Mouse (Mus musculus) adrenal gland, postnatal 14 days (tissue): Measurements from ENCODE around the gene Tshz2. TPM values are rescaled to one million over a fixed set of nuclear protein-coding genes. Genes with fewer than 3 reads are reported as not detected.
A peak's percentile ranks its signal among the peaks of the same experiment; 100 is the strongest.

Experiments used
- DNase-seq: peaks from one replicate; pipeline ENCODE4 v3.0.0; 2021; ENCODE audit warnings: mixed read lengths
- total RNA-seq: library from RNA; stranded (reverse); gene quantifications from 2 replicates; pipeline ENCODE4 v1.2.3, GENCODE M21; 2021

Gene Tshz2
- total RNA-seq, 1 experiment from 2014 or later, result 49.7 TPM

- peak; percentile 74 for DNase-seq
Measured at GRCm38 (mm10) chr2:169699862-169700511, 67.2 kb downstream of the Tshz2 start.

- DNase-seq, result no peak
Measured at GRCm38 (mm10) chr2:169702725-169703486, 70.1 kb downstream of the Tshz2 start.

GRCm38 (mm10) chr2:169721793-169722326, 89.0 kb downstream of the Tshz2 start:
- no peak for DNase-seq

- DNase-seq, result peak; percentile 21
Measured at GRCm38 (mm10) chr2:169722341-169722740, 89.5 kb downstream of the Tshz2 start.

GRCm38 (mm10) chr2:169723645-169724462, 91.0 kb downstream of the Tshz2 start:
- DNase-seq, result peak; percentile 39

GRCm38 (mm10) chr2:169728651-169729280, 96.0 kb downstream of the Tshz2 start:
- no peak for DNase-seq

GRCm38 (mm10) chr2:169730551-169730996, 97.8 kb downstream of the Tshz2 start:
- peak; percentile 76 for DNase-seq

- DNase-seq, result no peak
Measured at GRCm38 (mm10) chr2:169734053-169734452, 101.2 kb downstream of the Tshz2 start.

- DNase-seq, result no peak
Measured at GRCm38 (mm10) chr2:169735475-169736406, 102.9 kb downstream of the Tshz2 start.

- DNase-seq, result no peak
Measured at GRCm38 (mm10) chr2:169740996-169741395, 108.2 kb downstream of the Tshz2 start.

- no peak for DNase-seq
Measured at GRCm38 (mm10) chr2:169742791-169743190, 110.0 kb downstream of the Tshz2 start.

- DNase-seq, result no peak
Measured at GRCm38 (mm10) chr2:169743294-169743693, 110.5 kb downstream of the Tshz2 start.

- DNase-seq, result no peak
Measured at GRCm38 (mm10) chr2:169743910-169744309, 111.1 kb downstream of the Tshz2 start.

- no peak for DNase-seq
Measured at GRCm38 (mm10) chr2:169747114-169747642, 114.4 kb downstream of the Tshz2 start.

GRCm38 (mm10) chr2:169749331-169749945, 116.6 kb downstream of the Tshz2 start:
- peak; percentile 24 for DNase-seq

- DNase-seq, result peak; percentile 65
Measured at GRCm38 (mm10) chr2:169750574-169751491, 118.0 kb downstream of the Tshz2 start.

GRCm38 (mm10) chr2:169752126-169752525, 119.3 kb downstream of the Tshz2 start:
- no peak for DNase-seq

- DNase-seq, result no peak
Measured at GRCm38 (mm10) chr2:169753432-169753831, 120.6 kb downstream of the Tshz2 start.

- DNase-seq, result no peak
Measured at GRCm38 (mm10) chr2:169755091-169755490, 122.3 kb downstream of the Tshz2 start.
